Mouse (Mus musculus): ENCODE data around the gene Gm8947.
A peak's percentile ranks its signal among the peaks of the same experiment; 100 is the strongest.
"Not testable (repeated sequence)": the region's sequence is repeated elsewhere in the genome, so short reads cannot be mapped to it uniquely, and the experiment has no call there.

The Gm8947 gene

GRCm38 (mm10) chr1:151192075-151192474 is at the start of gene Gm8947:
Gene Gm8947, plus strand, starts transcription at chr1:151192376.
- not testable (repeated sequence) for DNase-seq

DNA sequence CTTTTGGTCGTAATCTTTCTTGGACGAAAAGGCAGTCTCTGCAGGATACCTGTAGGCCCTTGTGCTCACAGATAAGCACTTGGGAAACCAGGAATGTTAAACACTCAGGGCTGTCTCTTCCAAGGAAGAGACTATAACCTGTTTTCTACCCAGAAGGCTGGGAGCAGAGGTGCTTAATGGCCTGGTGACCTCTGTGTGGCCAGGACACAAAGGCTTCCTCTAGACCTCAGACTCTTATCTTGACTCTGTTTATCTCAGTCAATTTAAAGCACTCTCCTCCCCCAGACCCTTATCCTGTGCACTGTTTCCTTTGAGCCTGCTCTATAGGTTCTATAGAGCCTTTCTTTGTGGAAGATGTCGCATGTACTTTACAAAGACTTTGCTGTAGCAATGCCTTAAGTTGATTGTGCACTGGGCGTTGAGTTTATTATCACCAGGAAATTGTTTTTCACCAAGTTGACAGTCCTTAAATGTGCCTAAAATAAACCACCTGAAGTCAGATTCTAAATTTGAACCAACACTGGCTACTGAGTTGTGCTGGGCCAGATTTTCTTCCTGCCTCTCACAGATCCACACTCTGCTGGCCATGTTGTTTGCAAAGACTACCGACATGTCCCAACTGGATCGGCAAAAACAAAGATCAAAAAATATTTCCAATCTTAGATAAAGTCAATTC is 47.6 kb upstream of the Gm8947 start:
- no peak for DNase-seq

DNA sequence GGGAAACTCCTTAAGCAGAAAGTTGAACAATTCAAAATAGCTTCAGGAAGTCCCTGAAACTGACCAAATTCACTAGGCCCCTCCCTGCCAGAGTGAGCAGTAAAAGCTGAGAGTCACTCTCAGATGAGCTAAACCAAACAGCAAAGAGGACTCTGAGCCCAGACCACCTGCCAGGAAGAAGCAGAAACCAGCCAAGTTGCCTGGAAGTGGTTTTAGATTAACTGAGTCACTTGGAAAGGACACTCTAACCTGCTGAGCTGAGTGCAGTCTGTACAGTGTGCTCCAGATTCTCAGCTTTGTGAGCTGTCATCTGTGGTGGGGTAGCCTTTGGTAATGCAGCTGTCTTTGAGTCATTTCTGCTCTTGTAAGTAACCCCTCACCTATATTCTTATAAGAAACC is 44.4 kb upstream of the Gm8947 start:
- DNase-seq: no peak

DNA sequence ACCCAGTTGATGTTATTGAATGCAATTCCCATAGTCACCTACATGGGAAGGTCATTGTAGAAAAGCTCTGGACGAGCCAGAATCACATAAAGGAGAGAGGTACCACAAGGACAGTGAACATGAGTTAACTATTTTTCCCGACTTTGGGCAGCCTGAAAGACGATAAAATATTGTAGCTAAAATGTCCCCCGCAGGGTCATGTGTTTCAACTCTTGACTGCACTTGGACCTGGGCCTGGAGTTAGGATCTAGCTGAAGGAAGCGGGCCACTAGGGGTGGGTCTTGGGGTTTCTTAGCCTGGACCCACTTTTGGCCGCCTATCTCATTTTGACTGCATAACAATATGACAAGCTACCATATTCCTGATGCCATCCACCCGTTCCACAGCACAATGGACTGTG is 42.0 kb upstream of the Gm8947 start:
- DNase-seq: no peak

GRCm38 (mm10) chr1:151151089-151151488 is 41.1 kb upstream of the Gm8947 start:
- no peak for DNase-seq

DNA sequence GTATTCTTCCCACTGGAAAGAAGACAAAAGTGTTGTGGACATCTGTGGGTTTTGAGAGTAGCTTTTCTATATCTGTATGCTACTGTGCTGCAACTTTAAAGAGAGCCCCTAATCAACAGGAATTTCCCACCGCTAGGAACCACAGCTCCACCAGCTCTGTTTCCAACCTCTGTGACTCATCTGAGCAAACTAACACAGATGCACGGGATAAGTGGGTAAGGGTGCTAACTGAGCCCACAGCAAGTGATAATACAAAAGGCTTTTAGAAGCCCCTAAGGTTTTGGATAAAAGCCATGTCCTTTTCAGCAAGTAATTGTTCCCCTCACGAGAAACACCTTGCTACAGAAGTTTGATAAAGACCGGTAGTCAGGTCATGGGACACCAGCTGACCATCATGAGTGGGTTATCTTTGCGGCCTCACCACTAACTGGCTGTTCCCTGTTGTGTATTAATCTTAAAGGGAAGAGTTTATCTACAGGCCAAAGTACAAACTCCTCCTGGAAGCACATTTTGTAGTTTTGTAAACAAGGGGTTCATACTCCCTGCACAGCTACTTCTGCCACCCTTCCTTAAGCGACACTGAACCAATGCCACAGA is 39.0 kb upstream of the Gm8947 start:
- no peak for DNase-seq

DNA sequence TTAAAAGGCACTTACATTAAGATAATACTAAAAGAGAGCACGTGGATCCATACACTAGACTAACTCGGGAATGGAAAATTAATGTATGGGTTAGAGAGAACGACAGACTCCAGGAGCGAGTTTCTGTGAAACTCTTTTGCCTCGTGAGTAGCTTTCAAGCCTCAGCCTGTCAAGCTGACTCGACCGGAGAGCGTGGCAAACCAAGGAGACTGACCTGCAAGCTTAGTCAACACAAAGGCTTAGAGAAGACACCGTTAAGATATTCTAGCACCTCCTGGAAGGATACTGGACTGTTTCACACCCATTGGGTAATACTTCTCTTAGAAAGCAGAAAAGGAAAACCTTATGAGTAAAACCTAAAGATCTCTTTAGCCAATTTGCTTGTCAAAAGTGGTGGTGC is 38.0 kb upstream of the Gm8947 start:
- not testable (repeated sequence) for DNase-seq

DNA sequence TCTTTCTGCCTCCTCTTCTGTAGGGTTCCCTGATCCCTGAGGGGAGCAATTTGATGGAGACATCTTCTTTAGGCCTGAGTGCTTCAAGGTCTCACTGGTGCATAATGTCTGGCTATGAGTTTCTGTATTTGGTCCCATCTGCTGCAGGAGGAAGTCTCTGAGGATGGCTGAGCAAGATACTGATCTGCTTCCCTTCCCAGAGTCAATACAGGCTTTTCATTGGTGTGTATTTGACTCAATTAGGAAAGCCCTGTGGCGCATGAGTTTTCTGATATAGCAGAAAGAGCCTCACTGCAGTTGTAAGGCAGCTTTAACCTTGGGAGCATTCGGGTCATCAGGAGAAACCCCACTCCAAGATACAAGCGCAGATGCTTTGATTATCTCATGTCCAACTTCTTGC is 36.0 kb upstream of the Gm8947 start:
- DNase-seq: no peak

DNA sequence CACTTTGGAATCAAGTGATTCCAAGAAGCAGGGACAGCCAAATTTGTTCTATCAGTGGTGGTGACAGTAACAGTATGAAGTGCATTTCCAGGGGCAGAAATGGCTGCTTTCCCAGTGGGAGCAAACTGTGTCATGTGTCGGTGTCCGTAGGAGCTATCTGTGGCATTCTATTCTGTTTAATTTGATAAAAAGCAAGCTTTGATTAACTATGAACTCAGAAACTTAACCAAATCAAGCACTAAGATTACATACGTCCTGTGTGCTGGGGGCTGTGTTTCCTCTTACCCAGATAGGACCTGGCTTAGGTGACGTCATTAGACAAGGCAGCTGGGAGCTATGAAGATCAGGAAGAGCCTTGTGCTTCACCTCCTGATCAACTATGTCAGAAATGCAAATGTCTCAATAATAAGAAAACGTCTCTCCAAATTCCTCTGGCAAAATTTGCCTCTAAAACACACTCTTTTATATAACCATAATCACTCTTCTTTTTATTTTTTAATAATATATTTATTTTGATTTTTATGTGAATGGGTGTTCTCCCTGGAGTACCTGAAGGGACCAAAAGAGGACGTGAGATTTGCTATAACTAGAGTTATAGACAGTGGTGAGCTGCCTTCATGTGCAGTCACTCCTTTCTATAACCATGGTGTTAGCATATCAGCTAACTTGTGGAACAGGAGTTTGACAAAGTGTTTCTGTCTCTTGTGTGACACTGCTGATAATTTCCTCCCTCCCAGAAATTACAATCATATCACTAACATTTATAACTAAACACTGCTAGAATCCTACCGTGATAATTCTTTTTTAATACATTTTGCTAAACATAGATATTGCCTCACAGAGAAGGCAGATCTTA is 35.2 kb upstream of the Gm8947 start:
- no peak for DNase-seq

DNA sequence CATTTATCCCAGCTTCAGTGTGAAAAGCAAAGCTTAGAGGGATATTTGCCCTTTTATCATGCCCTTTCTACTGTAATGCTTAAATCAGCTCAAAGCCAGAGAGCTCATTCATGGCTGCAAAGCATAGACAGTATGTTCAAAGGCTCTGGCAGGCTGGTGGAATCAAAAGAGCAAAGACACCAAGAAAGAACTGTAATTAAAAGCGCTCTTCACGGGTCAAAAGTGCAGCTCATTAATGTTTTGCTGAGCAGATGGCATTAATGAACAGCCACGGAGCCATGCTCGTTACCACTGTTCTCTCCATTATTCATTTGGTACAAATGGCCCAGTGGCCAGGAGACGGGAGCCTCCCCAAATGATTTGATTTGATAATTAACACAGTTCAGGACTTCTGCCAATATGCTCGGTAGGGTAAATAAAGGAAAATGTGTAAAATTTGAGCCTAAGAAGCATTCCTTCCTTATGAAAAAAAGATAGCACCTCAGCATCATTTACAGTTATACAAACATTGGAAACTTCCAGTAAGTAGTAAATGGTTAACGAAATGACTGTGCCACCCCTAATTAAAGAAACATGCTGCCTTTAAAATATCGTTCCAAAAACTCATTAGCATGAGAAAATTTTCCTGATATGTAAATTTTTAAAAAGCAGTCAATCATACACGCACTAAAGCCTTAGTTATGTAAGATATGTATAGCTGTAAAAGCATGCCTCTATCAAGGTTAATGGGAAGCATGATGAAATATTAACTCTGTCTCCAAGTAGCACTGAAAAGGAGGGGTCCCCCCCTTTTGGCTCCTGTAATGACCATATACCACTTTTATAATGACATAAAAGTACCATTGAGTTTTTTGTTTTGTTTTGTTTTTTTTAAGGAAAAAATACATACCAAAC is 34.0 kb upstream of the Gm8947 start:
- DNase-seq: no peak

DNA sequence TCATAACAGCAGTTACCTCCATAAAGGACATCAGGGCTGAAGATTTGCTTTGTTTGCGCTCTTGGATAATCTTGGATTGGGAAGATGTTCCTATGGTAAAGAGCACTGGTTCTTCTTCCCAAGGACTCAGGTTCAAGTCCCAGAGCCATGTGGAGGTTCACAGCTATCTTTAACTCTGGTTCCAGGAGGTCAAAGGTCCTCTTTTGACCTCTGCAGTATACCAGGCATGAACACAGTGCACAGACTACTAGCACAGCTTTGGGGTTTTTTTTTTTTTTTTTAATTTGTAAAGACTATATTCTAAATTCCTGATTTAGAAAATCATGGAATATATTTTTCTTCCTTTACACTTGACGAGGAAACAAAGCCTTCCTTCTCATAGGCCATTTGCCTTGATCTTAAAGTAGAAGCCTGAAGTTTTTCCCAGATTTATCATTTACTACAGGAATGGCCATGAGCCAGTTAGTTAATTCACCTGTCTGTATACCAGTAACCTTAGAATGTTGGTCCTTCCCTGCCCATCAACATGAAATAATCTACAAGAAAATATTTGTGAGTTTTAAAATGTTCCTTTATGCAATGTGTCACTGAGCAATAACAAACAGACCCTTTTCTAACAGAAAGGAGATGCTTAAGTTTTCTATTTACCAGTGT is 33.2 kb upstream of the Gm8947 start:
- no peak for DNase-seq

DNA sequence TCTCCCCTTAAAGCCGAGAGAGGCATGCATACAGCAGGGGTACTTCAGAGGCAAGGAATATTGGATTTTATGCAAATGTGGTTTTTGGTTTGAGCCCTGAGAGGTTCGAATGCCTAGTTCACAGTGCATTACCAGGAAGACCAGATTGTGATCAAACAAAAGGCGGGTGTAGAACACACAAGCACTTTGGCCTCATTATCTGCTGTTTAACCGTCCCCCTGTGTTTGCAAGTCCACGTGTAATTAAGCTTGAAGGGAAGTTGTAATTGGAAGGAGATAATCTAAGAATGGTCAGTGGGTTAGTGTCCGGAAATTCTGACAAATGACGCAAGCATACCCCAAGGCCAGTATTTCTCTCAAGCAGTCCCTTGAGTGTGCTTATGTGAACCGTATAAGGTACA is 26.1 kb upstream of the Gm8947 start:
- no peak for DNase-seq

GRCm38 (mm10) chr1:151167297-151168047 is 24.7 kb upstream of the Gm8947 start:
- no peak for DNase-seq

DNA sequence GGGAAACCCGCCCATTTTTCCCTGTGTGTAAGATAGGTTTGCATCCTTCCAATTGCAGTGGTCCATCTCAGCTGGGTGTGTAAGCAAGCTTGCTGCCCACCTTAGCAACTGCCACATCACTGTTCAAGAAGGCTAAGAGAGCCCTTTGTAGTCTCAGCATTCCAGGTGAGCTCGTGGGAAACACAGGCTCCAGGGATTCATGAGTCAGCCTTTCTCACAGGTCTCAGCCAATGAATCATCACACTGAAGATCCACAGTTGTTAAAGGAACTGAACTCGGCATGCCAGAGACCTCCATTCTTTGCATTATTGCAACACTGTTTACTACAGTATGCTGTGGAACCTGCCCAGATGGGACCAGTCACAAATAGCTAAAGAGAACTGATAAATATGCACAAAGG is 23.5 kb upstream of the Gm8947 start:
- DNase-seq: no peak

DNA sequence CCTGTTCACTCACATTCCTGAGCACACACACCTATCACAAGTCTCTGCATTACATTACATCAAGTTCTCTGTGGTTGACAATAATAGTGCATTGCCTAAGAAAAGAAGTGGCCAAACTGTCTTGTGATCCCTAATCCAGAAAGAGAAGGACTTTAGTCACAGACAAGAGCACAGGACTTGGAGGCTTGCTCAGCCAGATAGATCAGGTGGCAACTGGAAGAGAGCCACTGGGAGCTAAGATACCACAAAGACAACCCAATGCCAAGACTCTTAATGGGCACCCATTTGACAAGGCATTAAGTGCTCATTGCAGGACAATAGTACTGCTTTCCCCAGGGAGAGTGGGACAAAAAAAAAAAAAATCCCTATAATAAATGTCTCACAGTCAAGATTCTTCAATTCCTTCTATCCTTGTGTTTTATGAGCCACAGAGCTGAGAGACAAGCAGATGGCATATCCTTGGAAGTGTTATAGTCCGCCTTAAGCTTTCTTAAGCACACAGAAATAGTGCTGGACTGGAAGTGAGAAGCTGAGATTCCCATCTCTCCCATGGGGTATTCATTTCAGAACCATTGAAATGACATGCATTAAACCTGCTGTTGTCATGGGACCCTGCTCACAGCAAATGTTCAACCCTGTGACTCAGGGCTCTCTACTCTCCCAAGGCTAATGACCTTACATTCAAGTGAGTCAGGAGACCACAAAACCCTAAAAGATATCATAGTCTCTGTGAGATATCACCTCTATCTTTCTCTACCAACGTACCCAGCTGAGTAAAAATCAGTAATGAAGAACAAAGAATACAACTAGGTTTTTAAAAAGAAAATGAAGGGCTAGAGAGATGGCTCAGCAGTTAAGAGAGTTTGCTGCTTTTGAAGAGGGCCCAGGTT is 20.4 kb upstream of the Gm8947 start:
- DNase-seq: no peak

DNA sequence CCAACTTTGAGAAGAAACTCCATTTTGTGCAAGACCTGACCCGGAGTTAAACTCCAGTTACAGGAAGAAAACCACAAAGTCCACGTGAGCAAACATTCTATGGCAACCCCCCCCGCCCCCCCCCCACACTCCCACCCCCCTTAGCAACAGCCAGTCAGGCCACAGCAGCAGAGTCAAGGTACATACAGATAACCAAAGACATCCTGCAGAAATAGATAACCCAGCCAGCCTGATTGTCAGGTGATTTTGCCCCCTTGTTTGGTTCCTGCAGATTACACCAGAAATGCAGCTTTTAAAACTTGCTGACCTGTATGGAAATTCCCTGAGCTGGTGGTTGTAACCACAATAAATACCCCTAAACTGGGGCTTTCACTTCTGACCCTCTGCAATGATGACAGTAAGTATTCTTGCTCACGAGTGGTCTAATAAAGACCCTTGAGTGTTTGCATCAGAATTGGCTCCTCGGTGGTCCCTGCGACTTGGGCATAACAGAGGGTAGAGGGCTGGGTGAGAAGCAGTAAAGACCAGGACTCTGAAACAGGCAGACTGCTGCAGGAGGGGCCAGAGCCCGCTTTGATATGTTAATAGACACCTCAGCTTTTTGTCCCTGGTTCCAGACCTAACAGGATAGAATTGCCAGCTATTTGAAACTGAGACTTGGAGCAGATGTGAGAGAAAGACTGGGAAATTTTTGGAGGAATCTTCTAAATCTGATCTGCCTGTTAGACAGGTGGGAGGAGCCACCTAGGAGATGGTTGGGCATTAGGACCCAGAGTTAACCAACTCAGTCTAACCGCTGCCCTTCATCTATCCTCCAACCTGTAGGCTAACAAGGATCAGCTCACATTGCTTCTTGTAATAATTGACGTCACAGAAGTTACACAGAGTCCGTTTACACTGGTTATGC is 14.9 kb upstream of the Gm8947 start:
- DNase-seq: peak; percentile 3

- DNase-seq: no peak
Measured at GRCm38 (mm10) chr1:151177937-151178271, 14.3 kb upstream of the Gm8947 start.

DNA sequence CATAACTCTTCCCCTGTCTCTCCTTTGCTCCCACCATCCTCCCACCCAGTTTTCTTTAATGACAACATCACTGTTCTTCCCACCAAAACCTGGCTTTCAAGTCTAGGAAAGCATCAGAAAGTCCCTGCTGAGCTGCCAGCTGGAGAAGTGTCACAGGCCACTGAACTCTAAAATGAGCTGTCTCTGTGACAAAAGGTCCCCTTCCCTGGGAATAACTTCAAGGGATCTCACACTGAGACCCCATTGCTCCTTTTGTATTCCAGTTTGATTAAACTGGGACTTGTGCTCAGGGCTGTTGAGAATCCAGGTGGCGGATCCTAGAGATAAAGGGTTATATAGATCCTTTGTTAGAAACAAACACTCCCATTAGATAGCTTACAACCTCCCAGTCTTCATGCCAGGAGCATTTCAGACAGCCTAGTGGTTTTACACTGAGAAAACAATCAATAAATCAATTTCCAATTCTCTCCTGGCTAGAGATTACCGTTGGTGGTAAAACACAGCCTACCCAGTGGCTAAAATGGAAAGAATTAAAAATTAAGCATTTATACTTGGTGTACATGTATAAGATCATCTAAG is 13.6 kb upstream of the Gm8947 start:
- no peak for DNase-seq

DNA sequence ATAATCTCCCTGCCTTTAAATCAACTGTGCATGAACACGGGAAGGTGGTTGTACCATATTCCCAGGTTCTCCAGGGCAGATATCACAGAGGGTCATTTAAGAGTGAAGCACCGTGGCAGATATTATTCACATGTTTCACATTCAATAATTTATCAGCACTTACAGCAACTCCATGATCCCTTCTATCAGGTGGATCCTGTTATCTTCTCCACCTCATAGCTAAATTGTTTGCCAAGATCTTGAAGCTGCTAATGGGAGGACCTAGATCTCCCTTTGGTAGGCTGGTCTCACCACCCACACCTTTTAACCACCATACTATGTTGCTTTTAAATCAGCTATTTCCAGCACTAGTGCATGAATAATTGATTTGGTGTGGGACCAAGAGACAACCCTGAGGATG is 12.0 kb upstream of the Gm8947 start:
- DNase-seq: no peak
